Mouse (Mus musculus) C2C12 (cell line): ENCODE measurements around the gene Ube2m. TPM values are rescaled to one million over a fixed set of nuclear protein-coding genes. Genes with fewer than 3 reads are reported as not detected.
"Not testable (repeated sequence)": the region's sequence is repeated elsewhere in the genome, so short reads cannot be mapped to it uniquely, and the experiment has no call there.

ENCODE experiments used
- H3K27me3 ChIP-seq: one replicate; pipeline ENCODE4 v1.6.1; 2011; ENCODE audit not compliant: control insufficient read depth, insufficient read depth, insufficient read length
- H3K36me3 ChIP-seq: one replicate; pipeline ENCODE4 v1.6.1; 2011; ENCODE audit not compliant: control insufficient read depth, insufficient read depth
- H3K4me3 ChIP-seq: one replicate; pipeline ENCODE4 v1.5.1; 2011; ENCODE audit warnings: mild to moderate bottlenecking, control low read depth; ENCODE audit not compliant: poor library complexity, insufficient read depth, severe bottlenecking
- H3K79me2 ChIP-seq: one replicate; pipeline ENCODE4 v1.6.1; 2011; ENCODE audit not compliant: control insufficient read depth, insufficient read depth
- H3K79me3 ChIP-seq: one replicate; pipeline ENCODE4 v1.6.1; 2011; ENCODE audit warnings: low read depth, control low read depth
- H3ac ChIP-seq: one replicate; pipeline ENCODE3; 2011; ENCODE audit warnings: low read depth; ENCODE audit not compliant: control insufficient read depth, insufficient read length
- CEBPB ChIP-seq: IDR thresholded peaks from one replicate; pipeline ENCODE4 v1.6.1; 2011; ENCODE audit warnings: low read depth, mild to moderate bottlenecking, control low read depth, moderate library complexity
- CTCF ChIP-seq: IDR thresholded peaks from one replicate; pipeline ENCODE4 v1.5.1; 2011; ENCODE audit not compliant: control insufficient read depth, insufficient read depth, insufficient read length
- FOSL1 ChIP-seq: IDR thresholded peaks from one replicate; pipeline ENCODE4 v1.8.0; 2011; ENCODE audit warnings: mild to moderate bottlenecking, low read length; ENCODE audit not compliant: poor library complexity, insufficient read depth, severe bottlenecking
- MAX ChIP-seq: IDR thresholded peaks from one replicate; pipeline ENCODE4 v1.6.1; 2011; ENCODE audit warnings: mild to moderate bottlenecking, control low read depth
- MYOD1 ChIP-seq: IDR thresholded peaks from one replicate; pipeline ENCODE4 v1.6.1; 2011; ENCODE audit warnings: low read depth; ENCODE audit not compliant: control insufficient read depth, insufficient read length
- MYOG ChIP-seq: IDR thresholded peaks from one replicate; pipeline ENCODE4 v1.6.1; 2011; ENCODE audit not compliant: control insufficient read depth, insufficient read length; ENCODE audit errors: extremely low read depth
- USF1 ChIP-seq: IDR thresholded peaks from one replicate; pipeline ENCODE4 v1.6.1; 2011; ENCODE audit warnings: low read depth, mild to moderate bottlenecking, control low read depth, moderate library complexity
- long read RNA-seq, 2 experiments: library from polyadenylated mRNA; unstranded; transcript quantifications; one replicate each; pipeline ENCODE4 v2.0.0; 2019 to 2020
- polyA plus RNA-seq: library from polyadenylated mRNA; unstranded; fragments of >200 nt; fragmentation: generic; extraction: Trizol; gene quantifications from one replicate; pipeline ENCODE4 v1.2.1, GENCODE M21; 2012; ENCODE audit warnings: missing spikeins

The Ube2m gene
- polyA plus RNA-seq = 239 TPM
- long read RNA-seq, experiment 1, partial matches to known transcripts = 5 of 18 reads
- long read RNA-seq, experiment 1, other reads (novel, unspliced or antisense) = 10 of 18 reads
- long read RNA-seq, experiment 2, partial matches to known transcripts = 0 of 2 reads
- long read RNA-seq, experiment 2, other reads (novel, unspliced or antisense) = 0 of 2 reads

DNA sequence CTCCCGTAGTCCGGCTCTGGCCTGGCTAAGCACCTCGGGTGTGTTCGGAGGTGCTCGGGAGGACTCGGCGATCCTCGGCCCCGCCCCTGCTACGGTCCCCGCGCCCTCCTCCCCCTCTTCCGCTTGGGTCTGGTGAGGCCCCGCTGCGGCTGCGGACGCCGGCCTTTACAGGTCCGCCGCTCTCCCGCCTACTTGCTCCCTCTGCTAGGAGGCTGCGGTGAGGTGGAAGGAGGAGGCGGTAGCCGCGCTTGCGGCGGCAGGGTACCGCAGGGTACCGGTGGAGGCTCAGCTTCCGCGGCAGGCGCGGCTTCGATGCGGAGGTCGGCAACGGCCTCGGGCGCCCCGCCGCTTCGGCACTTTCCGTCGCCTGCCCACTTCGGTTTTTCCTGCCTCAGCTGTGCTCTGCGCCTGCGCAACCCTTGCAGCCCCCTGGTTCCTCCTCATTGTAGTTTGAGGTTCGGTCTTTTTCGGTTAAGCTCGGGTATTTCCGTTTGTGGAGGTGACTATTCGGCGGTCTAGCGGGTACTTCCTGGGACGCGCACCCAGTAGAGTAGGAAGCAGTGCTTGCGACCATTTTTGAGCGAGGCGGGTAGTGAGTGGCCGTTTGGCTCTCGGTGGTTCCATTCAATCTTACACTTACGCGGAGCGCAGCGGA lies at the start of gene Ube2m:
Gene Ube2m, minus strand, starts transcription at position 375 of the 655 bp plus-strand sequence.
- H3K79me3 ChIP-seq = peaks cover 18% of the 10 kb centered on the region

DNA sequence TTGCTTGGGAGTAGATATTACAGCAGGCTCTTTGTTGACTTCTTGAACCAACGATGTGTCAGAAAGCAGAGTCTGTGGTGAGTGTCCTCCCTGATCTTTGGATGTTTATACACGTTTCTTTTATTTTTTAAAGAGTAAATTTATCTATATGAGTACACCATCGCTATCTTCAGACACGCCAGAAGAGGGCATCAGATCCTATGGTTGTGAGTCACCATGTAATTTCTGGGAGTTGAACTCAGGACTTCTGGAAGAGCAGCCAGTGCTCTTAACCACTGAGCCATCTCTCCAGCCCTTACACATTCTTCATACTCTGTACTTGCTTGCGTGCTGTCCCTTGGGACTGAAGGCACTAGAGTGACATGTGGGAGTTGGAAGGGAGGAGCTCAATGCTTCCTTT lies 34.2 kb upstream of the Ube2m start:
- Histone ChIP-seq H3K79me3 (no peaks in the 10 kb centered on the region), H3K36me3 (no peaks in the 10 kb centered on the region), H3K4me3 (no peak overlapping the region), H3K27me3 (no peaks in the 10 kb centered on the region), H3K79me2 (no peaks in the 10 kb centered on the region), H3ac (no peak overlapping the region)
- TF ChIP-seq MYOG (no peak), FOSL1 (no peak), CEBPB (no peak), CTCF (no peak), MYOD1 (no peak), MAX (no peak), USF1 (no peak)

More for the DNA sequence above, at the start of gene Ube2m:
- H3ac ChIP-seq = peak within 1 kb of the TSS; percentile 98
- H3K4me3 ChIP-seq = peak within 1 kb of the TSS; percentile 74
- H3K27me3 ChIP-seq = no peaks in the 10 kb centered on the region
- peaks cover 21% of the 10 kb centered on the region for H3K36me3 ChIP-seq
- no peak for TF ChIP-seq MYOG
- TF ChIP-seq FOSL1 = no peak
- no peak for TF ChIP-seq MAX
- no peak for TF ChIP-seq MYOD1
- TF ChIP-seq CTCF = no peak
- TF ChIP-seq USF1 = no peak
- TF ChIP-seq CEBPB = no peak
- H3K79me2 ChIP-seq = peaks cover 32% of the 10 kb centered on the region

DNA sequence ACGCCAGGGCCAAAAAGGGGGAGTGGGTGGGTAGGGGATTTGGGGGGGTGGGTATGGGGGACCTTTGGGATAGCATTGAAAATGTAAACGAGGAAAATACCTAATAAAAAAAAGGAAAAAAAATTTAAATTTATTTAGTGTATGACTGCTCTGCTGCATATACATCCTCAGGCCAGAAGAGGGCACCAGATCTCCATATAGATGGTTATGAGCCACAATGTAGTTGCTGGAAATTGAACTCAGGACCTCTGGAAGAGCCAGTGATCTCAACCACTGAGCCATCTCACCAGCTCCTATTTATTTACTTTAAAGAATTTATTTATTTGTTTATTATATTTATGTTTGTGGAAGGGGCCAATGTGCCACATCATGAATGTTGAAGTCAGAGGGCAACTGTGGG lies 25.3 kb upstream of the Ube2m start:
- not testable (repeated sequence) for H3ac ChIP-seq, H3K36me3 ChIP-seq, H3K4me3 ChIP-seq, H3K79me2 ChIP-seq, H3K27me3 ChIP-seq, H3K79me3 ChIP-seq

DNA sequence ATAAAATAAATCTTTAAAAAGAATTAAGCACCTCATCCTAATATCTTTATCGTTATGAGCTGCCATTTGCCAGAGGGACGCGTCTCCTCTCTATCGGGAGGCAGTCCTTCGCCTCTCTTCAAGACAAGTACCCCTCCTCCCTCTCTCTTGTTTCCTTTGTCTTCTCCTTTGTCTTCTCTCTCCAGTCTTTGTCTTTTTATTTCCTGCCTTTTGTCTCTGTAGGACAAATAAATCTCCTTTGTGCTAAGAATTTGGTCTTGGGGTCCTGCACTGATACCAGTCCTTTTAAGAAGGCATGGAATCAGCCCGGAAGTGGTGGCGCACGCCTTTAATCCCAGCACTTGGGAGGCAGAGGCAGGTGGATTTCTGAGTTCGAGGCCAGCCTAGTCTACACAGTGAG lies 21.5 kb upstream of the Ube2m start:
- Histone ChIP-seq H3K27me3 (peaks cover 3% of the 10 kb centered on the region), H3K4me3 (no peak overlapping the region), H3ac (no peak overlapping the region), H3K36me3 (no peaks in the 10 kb centered on the region), H3K79me2 (no peaks in the 10 kb centered on the region), H3K79me3 (no peaks in the 10 kb centered on the region)
- TF ChIP-seq MYOG (no peak), CTCF (no peak), MYOD1 (no peak), MAX (no peak), FOSL1 (no peak), USF1 (no peak), CEBPB (no peak)

DNA sequence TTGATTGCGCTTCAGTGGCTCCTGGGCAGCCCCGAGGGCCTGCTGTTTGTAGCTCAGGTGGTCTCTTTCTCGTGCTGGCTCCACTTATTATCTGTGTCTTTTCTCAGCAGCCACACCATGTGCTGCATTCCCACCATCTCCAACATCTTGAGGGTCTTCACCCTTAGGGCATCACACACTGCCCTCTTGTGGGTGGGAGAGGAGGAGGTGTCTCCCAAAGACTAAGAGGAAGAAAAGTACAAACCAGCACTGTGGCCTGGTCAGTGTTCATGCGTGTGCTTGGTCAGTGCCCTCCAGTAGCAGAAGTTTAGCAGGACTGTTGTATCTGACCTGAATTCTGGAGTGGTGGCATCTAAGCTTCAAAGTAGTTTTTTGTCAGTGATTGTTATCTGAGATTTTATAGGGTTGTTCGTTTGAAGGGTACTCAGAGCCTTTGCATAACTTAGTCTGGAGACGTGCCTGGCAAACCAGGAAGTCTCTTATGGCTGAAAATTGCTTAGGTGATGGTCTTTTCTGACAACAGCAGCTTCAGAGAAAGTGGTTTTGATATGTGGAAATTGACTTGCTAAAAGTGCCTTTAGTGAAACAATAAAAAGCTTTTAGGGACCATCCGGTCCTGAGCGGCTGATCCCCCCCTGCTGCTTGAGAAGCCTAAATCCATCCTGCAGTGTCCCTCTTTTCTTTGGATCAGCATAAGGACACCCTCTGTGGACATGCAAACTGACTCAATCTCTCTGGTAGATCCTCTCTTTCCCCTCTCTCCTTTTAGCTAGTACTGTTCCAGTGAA lies 19.0 kb upstream of the Ube2m start:
- Histone ChIP-seq H3ac (no peak overlapping the region), H3K36me3 (no peaks in the 10 kb centered on the region), H3K27me3 (peaks cover 3% of the 10 kb centered on the region), H3K79me3 (no peaks in the 10 kb centered on the region), H3K4me3 (no peak overlapping the region), H3K79me2 (no peaks in the 10 kb centered on the region)
- TF ChIP-seq CEBPB = no peak
